Mouse (Mus musculus): ENCODE data around the gene Nt5c.

DNA sequence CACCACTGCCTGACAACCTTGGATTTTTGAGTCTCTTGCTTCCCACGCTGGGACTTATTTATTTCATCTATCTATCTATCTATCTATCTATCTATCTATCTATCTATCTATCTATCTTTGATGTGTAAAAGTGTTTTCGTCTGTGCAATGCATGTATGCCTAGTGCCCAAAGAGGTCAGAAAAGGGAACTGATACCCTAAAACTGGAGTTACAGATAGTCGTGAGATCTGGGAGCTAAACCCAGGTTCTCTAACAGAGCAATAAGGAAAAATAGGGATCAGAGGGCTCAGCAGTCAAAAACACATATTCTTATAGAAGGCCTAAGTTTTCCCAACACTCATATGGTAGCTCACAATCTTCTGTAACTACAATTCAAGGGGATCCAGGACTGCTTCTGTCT is 27.9 kb upstream of the Nt5c start:
- no peak for TF ChIP-seq CTCF (IDR thresholded peaks at IDR 0.05; ENCODE audit: insufficient read depth, low read depth, low read length)
- no peak for TF ChIP-seq POLR2A (IDR thresholded peaks at IDR 0.05; ENCODE audit: insufficient read depth, low read depth, low read length)
